9 mouse cellular contexts compared by ENCODE assay signal in the genomic region with DNA sequence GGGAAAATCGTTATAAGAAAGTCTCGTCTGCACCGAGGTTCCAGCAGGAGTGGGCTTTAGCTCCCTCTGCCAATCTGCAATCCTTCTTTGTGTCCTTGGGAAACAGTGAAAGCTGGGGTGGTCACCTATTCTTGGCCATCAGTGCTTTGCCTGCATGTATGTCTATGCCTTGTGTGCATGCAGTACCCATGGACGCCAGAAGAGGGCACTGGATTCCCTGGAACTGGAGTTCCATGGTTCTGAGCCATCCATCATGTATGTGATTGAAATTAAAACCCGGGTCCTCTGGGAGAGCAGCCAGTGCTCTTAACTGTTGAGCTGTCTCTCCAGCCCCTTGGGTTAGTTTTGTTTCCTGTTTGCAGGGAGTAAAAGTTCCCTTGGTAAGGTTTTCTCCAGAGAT.
DNase-seq lines count a peak whose midpoint lies in the region; ATAC-seq and TF ChIP-seq lines count a peak whose summit lies in the region.
"Had no signal": no experiment of that assay in that cellular context is flagged by ENCODE, and none has a peak within 500 bp of the region (broad histone marks: within the 10 kb centered on the region; RNA-seq: fewer than 3 reads in every experiment).

No protein-coding gene starts in this region.

- no peak overlapping the region for H3K4me2 ChIP-seq in kidney, embryonic 14.5 days (replicated peaks; ENCODE audit: low read depth, low read length)
- H3K4me2 ChIP-seq: liver, embryonic 13.5 days had no signal

- H3K36me3 ChIP-seq in kidney, adult 2 months (ENCODE audit: control insufficient read depth, insufficient read depth, low read length): no peaks in the 10 kb centered on the region
- no peaks in the 10 kb centered on the region for H3K36me3 ChIP-seq in kidney, embryonic 14.5 days (ENCODE audit: control insufficient read depth, insufficient read depth, low read length)
- no peaks in the 10 kb centered on the region for H3K36me3 ChIP-seq in ES-Bruce4 (ENCODE audit: control insufficient read depth, insufficient read depth, low read length, poor library complexity, severe bottlenecking)
- H3K36me3 ChIP-seq: liver, embryonic 13.5 days had no signal

- H3K4me1 ChIP-seq in kidney, adult 2 months (ENCODE audit: control insufficient read depth, insufficient read depth, low read length): 0 out of 2 replicates have a peak, but pooled peaks cover 3% of the 10 kb centered on the region
- no peaks in the 10 kb centered on the region for H3K4me1 ChIP-seq in kidney, embryonic 14.5 days (ENCODE audit: control insufficient read depth, insufficient read depth, low read length)
- H3K4me1 ChIP-seq in ES-Bruce4 (ENCODE audit: control insufficient read depth, insufficient read depth, low read length): no peaks in the 10 kb centered on the region
- H3K4me1 ChIP-seq in cerebellum, adult 2 months (ENCODE audit: control insufficient read depth, insufficient read depth, low read length): no peaks in the 10 kb centered on the region
- H3K4me1 ChIP-seq: liver, embryonic 13.5 days had no signal

- WGBS in kidney, adult 2 months: 72% methylated on average over 5 of the region's 5 CpGs
- WGBS in kidney, embryonic 14.5 days: 72% methylated on average over 5 of the region's 5 CpGs
- WGBS in cerebellum, adult 2 months: 75% methylated on average over 5 of the region's 5 CpGs

- peak; percentile 4 for DNase-seq in kidney, adult 2 months
- DNase-seq in 3T3-L1 (ENCODE audit: low read depth, low spot score) (peak; percentile 50), MN1 (ENCODE audit: low spot score) (no peak)
- DNase-seq in forelimb bud, embryonic 11.5 days (ENCODE audit: low read depth, low spot score): peak; percentile 31
- no peak for DNase-seq in cerebellum, adult 2 months
- DNase-seq in kidney, adult 18-20 months: no peak
- DNase-seq: liver, embryonic 13.5 days had no signal

- H3K27me3 ChIP-seq in kidney, adult 2 months (replicated peaks; ENCODE audit: control insufficient read depth, insufficient read depth, low read length): no peaks in the 10 kb centered on the region
- H3K27me3 ChIP-seq in kidney, embryonic 14.5 days (ENCODE audit: control insufficient read depth, insufficient read depth, low read length): no peaks in the 10 kb centered on the region
- H3K27me3 ChIP-seq in ES-Bruce4 (ENCODE audit: control insufficient read depth, insufficient read depth, low read length, poor library complexity, severe bottlenecking): 0 out of 2 replicates have a peak, but pooled peaks cover 1% of the 10 kb centered on the region
- no peaks in the 10 kb centered on the region for H3K27me3 ChIP-seq in cerebellum, adult 2 months (ENCODE audit: control insufficient read depth, insufficient read depth, low read length)
- H3K27me3 ChIP-seq: liver, embryonic 13.5 days had no signal

- TF ChIP-seq POLR2A in kidney, adult 2 months (IDR thresholded peaks at IDR 0.05; ENCODE audit: low read depth, low read length): no peak
- TF ChIP-seq POLR2A in ES-Bruce4 (IDR thresholded peaks at IDR 0.05; ENCODE audit: insufficient read depth, low read length): no peak
- TF ChIP-seq POLR2A in cerebellum, adult 2 months (IDR thresholded peaks at IDR 0.05; ENCODE audit: borderline replicate concordance, insufficient read depth, low read length): no peak

- ATAC-seq in kidney, embryonic 14.5 days (ENCODE audit: low FRiP score, low TSS enrichment): no peak

- TF ChIP-seq EP300 in ES-Bruce4 (IDR thresholded peaks at IDR 0.05; ENCODE audit: insufficient read depth, low read depth, low read length): no peak

- TF ChIP-seq CTCF in kidney, adult 2 months (conservative IDR thresholded peaks at IDR 0.05; ENCODE audit: insufficient read depth, insufficient read length, low read depth, low read length): peak; percentile 34; the same call in 1 of the 2 replicates
- TF ChIP-seq CTCF in ES-Bruce4 (IDR thresholded peaks at IDR 0.05; ENCODE audit: low read depth, low read length): peak; percentile 58
- no peak for TF ChIP-seq CTCF in cerebellum, adult 2 months (IDR thresholded peaks at IDR 0.05; ENCODE audit: borderline replicate concordance, insufficient read depth, low read depth, low read length)

- H3K4me3 ChIP-seq in kidney, adult 2 months (ENCODE audit: insufficient read depth, low read depth, low read length): no peak overlapping the region
- no peak overlapping the region for H3K4me3 ChIP-seq in kidney, embryonic 14.5 days (ENCODE audit: low read length)
- H3K4me3 ChIP-seq in ES-Bruce4 (ENCODE audit: low read depth, low read length): no peak overlapping the region
- no peak overlapping the region for H3K4me3 ChIP-seq in cerebellum, adult 2 months (replicated peaks; ENCODE audit: insufficient read depth, low read depth, low read length)
- H3K4me3 ChIP-seq: liver, embryonic 13.5 days had no signal

- H3K9me3 ChIP-seq in kidney, embryonic 14.5 days (ENCODE audit: control insufficient read depth, low read length): no peaks in the 10 kb centered on the region
- H3K9me3 ChIP-seq in ES-Bruce4 (replicated peaks; ENCODE audit: control insufficient read depth, insufficient read depth, low read length, poor library complexity, severe bottlenecking): peaks cover 3% of the 10 kb centered on the region; the same call in 1 of the 2 replicates
- H3K9me3 ChIP-seq: liver, embryonic 13.5 days had no signal

- H3K27ac ChIP-seq in kidney, adult 2 months (ENCODE audit: insufficient read depth, low read depth, low read length): no peak overlapping the region
- no peak overlapping the region for H3K27ac ChIP-seq in kidney, embryonic 14.5 days (ENCODE audit: low read depth, low read length)
- no peak overlapping the region for H3K27ac ChIP-seq in ES-Bruce4 (ENCODE audit: insufficient read depth, low read length)
- no peak overlapping the region for H3K27ac ChIP-seq in cerebellum, adult 2 months (ENCODE audit: insufficient read depth, low read length)
- H3K27ac ChIP-seq: liver, embryonic 13.5 days had no signal

- H3K9ac ChIP-seq in kidney, embryonic 14.5 days (ENCODE audit: low read depth, low read length): no peak overlapping the region
- no peak overlapping the region for H3K9ac ChIP-seq in ES-Bruce4 (ENCODE audit: low read depth, poor library complexity, severe bottlenecking)
- H3K9ac ChIP-seq: liver, embryonic 13.5 days had no signal

Comparison
In these comparisons a context has a peak if more than half of its experiments do, and no peak if none do; other contexts are left out.
1. DNase-seq: peak in kidney, adult 2 months (single experiment), 3T3-L1 (single experiment) and forelimb bud, embryonic 11.5 days (single experiment); none in MN1 (single experiment), cerebellum, adult 2 months (0 of 2) and kidney, adult 18-20 months (single experiment).